Mouse (Mus musculus) liver, embryonic 16.5 days (tissue): ENCODE data around the gene Inafm1. TPM values are rescaled to one million over a fixed set of nuclear protein-coding genes. Genes with fewer than 3 reads are reported as not detected.
"Not testable (repeated sequence)": the region's sequence is repeated elsewhere in the genome, so short reads cannot be mapped to it uniquely, and the experiment has no call there.

Experiments used
- ATAC-seq: fragments of 200-750 bp; cut with Nextera tagmentation; 2 replicates; pipeline ENCODE4 v1.8.0; 2017; ENCODE audit warnings: low read depth, mild to moderate bottlenecking, moderate number of reproducible peaks, moderate library complexity
- H3K27ac ChIP-seq: fragments of 300-500 bp; sonication (generic); 2 replicates; pipeline ENCODE4 v1.5.1; 2014; ENCODE audit warnings: mild to moderate bottlenecking, low read length
- H3K27me3 ChIP-seq: fragments of 300-500 bp; sonication (generic); 2 replicates; pipeline ENCODE4 v1.6.1; 2014; ENCODE audit warnings: low read depth, low read length, mixed read lengths; ENCODE audit not compliant: control insufficient read depth, insufficient read depth
- H3K36me3 ChIP-seq: fragments of 300-500 bp; sonication (generic); 2 replicates; pipeline ENCODE4 v1.6.1; 2014; ENCODE audit warnings: mild to moderate bottlenecking; ENCODE audit not compliant: control insufficient read depth, insufficient read depth
- H3K4me1 ChIP-seq: fragments of 300-500 bp; sonication (generic); 2 replicates; pipeline ENCODE4 v1.6.1; 2014; ENCODE audit warnings: low read depth, low read length, mixed read lengths; ENCODE audit not compliant: control insufficient read depth
- H3K4me2 ChIP-seq: fragments of 300-500 bp; sonication (generic); 2 replicates; pipeline ENCODE4 v1.6.1; 2014; ENCODE audit warnings: low read depth, low read length, mixed read lengths
- H3K4me3 ChIP-seq: fragments of 300-500 bp; sonication (generic); 2 replicates; pipeline ENCODE4 v1.5.1; 2014; ENCODE audit warnings: low read depth, mild to moderate bottlenecking, low read length
- H3K9ac ChIP-seq: fragments of 300-500 bp; sonication (generic); 2 replicates; pipeline ENCODE4 v1.6.1; 2014; ENCODE audit warnings: low read depth, low read length
- H3K9me3 ChIP-seq: fragments of 300-500 bp; sonication (generic); replicated peaks from 2 replicates; pipeline ENCODE4 v1.6.1; 2016; ENCODE audit warnings: low read length; ENCODE audit not compliant: control insufficient read depth
- WGBS: fragments of 180-500 bp; shearing (Covaris S2); extraction: QIAGEN DNeasy Blood & Tissue Kit; methylation state at CpG from one replicate; pipeline ENCODE4 v1.1.7; 2014; ENCODE audit not compliant: insufficient replicate concordance; 5-methylcytosine and 5-hydroxymethylcytosine counted together
- polyA plus RNA-seq: library from polyadenylated mRNA; unstranded; fragments of >200 nt; fragmentation: Nextera tagmentation; extraction: Ambion mirVana; gene quantifications from 2 replicates; pipeline ENCODE4 v1.2.1, GENCODE M21; 2015

The Inafm1 gene
- polyA plus RNA-seq, 1 experiment from 2014 or later, result 4.4 TPM

DNA sequence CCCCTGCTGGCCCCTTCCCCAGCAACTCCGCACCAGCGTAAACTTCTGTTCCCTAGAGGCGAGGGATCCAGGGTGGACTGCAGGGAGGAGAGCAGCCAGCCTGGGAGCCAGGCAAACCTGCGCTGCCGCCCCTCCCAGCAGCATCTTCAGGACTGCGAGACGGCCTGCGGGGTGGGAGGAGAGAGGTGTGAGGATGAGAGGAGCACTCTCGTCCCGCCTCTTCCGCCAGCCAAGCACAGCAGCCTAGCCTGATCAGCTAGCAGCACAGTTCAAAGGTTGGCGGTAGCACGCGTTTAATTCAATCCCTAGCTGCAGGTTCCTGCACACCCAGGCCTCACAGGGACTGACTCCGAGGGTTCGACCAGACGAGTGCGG, 336 bp upstream of the Inafm1 start:
- Histone ChIP-seq H3K27ac (peak overlapping the region; percentile 98), H3K4me1 (peaks cover 35% of the 10 kb centered on the region), H3K27me3 (no peaks in the 10 kb centered on the region), H3K9ac (peak overlapping the region; percentile 85), H3K4me2 (peak overlapping the region; percentile 88), H3K36me3 (no peaks in the 10 kb centered on the region; the same call in none of the 2 replicates), H3K9me3 (no peaks in the 10 kb centered on the region), H3K4me3 (peak overlapping the region; percentile 82)
- ATAC-seq, result peak; percentile 81
- 1% methylated on average over 18 of the region's 18 CpGs for WGBS

DNA sequence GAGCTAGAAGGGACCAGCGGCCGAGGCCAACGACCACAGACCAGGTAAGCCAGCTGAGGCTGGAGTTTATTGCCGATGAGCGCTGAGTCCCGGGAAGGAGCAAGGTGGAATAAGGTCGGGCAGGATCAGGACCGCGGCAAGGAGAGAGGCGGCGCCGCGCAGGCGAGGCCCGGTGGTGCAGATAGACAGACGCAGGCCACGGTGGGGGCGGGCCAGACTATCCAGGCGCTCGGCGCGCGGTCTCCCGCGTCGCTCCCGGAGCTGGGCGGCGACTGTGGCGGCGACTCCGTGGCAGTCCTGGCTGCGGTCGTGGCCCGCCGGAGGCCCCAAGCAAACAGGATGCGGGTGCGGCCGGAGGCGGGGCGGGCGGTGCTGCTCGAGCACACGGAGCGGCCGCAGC, 736 bp downstream of the Inafm1 start:
- peak overlapping the region; percentile 82 for H3K4me3 ChIP-seq
- no peaks in the 10 kb centered on the region; the same call in none of the 2 replicates for H3K36me3 ChIP-seq
- peak overlapping the region; percentile 98 for H3K27ac ChIP-seq
- peaks cover 35% of the 10 kb centered on the region for H3K4me1 ChIP-seq
- H3K4me2 ChIP-seq, result peak overlapping the region; percentile 88
- under 1% methylated on average over 33 of the region's 46 CpGs for WGBS
- peak; percentile 81 for ATAC-seq
- H3K9me3 ChIP-seq, result no peaks in the 10 kb centered on the region
- no peaks in the 10 kb centered on the region for H3K27me3 ChIP-seq
- H3K9ac ChIP-seq, result peak overlapping the region; percentile 85

DNA sequence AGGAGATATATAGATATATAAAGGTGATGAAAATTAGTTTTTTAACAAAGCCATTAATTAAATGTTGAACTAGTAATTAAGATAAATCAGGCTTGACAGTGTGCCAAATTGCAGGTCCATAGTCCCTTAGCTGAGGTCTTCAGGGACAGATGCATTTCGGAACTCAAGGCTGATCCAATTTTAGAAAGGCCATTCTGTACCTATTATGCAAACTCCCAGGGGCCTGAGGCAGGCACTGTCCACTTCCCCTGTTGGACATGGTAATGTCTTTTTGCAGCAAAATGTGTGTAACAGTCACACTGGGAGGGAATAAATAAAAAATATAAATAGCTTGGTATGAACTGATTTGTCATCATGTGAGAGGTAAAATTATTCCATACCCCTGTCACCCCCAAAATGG, 2.3 kb downstream of the Inafm1 start:
- H3K36me3 ChIP-seq, result no peaks in the 10 kb centered on the region; the same call in 1 of the 2 replicates

DNA sequence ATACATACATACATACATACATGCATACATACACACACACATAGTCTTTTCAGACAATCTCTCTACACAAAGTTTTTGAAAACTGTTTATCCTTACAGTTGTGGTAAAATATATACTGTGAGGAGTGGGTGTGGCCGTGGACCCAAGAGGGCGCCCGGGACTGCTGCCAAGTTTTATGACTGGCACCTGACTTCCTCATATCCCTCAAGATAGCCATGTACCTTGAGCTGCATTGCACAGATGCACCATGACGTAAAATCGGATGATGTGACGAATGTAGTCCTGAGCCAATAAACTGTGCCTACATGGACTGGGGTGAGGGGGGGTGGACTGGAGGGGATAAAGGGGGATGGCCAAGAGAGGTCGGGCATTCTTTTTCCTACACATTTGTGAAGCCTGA, 6.8 kb downstream of the Inafm1 start:
- not testable (repeated sequence) for H3K9ac ChIP-seq, H3K36me3 ChIP-seq, H3K4me3 ChIP-seq, ATAC-seq, H3K4me1 ChIP-seq, H3K27me3 ChIP-seq, H3K9me3 ChIP-seq, H3K4me2 ChIP-seq, H3K27ac ChIP-seq
- 56% methylated on average over 7 of the region's 7 CpGs for WGBS

More for the DNA sequence above, 2.3 kb downstream of the Inafm1 start:
- no peak for ATAC-seq
- Histone ChIP-seq H3K9ac (no peak overlapping the region), H3K4me3 (no peak overlapping the region), H3K4me1 (peaks cover 33% of the 10 kb centered on the region), H3K27me3 (no peaks in the 10 kb centered on the region), H3K9me3 (no peaks in the 10 kb centered on the region), H3K27ac (no peak overlapping the region), H3K4me2 (no peak overlapping the region)
- 64% methylated on average over 1 of the region's 1 CpGs for WGBS

DNA sequence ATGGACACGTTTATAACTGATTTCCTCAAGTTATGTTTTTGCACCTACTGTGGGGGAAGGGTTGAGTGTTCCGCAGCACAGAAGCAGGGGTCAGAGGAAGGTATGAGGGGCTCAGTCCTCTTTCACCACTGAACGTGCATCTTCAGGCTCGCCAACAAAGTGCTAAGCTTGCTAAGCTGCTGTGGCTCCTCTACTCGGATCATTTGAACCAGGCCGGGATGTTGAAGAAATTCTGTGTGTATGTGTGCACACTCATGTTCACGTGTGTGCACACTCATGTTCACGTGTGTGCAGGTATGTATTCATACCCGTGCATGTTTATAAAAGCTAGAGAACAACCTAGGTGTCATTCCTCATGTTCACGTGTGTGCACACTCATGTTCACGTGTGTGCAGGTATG, 7.6 kb downstream of the Inafm1 start:
- H3K4me1 ChIP-seq, result no peaks in the 10 kb centered on the region
- H3K4me3 ChIP-seq, result no peak overlapping the region
- H3K4me2 ChIP-seq, result no peak overlapping the region
- H3K9me3 ChIP-seq, result no peaks in the 10 kb centered on the region
- WGBS, result 73% methylated on average over 11 of the region's 11 CpGs
- no peaks in the 10 kb centered on the region for H3K27me3 ChIP-seq
- no peak overlapping the region for H3K9ac ChIP-seq
- no peak overlapping the region for H3K27ac ChIP-seq
- ATAC-seq, result no peak
- H3K36me3 ChIP-seq, result no peaks in the 10 kb centered on the region

DNA sequence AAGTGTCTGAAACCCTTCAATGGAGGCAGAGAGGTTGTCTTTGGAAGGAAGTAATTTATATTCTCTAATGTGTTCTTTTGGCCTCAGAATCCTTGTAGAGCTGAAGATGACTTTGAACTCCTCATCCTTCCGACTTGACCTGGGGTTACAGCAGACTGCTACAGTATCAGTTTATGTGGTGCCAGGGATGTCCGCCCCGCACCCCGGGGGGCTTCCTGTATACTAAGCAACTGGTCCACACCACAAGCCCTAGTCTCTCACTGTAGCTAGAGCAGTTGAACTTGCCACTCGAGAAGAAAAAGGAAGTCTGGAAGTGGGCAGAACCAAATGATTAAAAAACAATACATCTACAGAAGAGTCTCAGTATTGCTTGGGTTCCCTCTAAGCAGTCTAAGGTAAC, 9.6 kb downstream of the Inafm1 start:
- Histone ChIP-seq H3K4me2 (no peak overlapping the region), H3K9me3 (no peaks in the 10 kb centered on the region), H3K27ac (no peak overlapping the region), H3K9ac (no peak overlapping the region), H3K4me3 (no peak overlapping the region), H3K36me3 (no peaks in the 10 kb centered on the region), H3K27me3 (no peaks in the 10 kb centered on the region), H3K4me1 (no peaks in the 10 kb centered on the region)
- 38% methylated on average over 5 of the region's 5 CpGs for WGBS
- ATAC-seq, result no peak

DNA sequence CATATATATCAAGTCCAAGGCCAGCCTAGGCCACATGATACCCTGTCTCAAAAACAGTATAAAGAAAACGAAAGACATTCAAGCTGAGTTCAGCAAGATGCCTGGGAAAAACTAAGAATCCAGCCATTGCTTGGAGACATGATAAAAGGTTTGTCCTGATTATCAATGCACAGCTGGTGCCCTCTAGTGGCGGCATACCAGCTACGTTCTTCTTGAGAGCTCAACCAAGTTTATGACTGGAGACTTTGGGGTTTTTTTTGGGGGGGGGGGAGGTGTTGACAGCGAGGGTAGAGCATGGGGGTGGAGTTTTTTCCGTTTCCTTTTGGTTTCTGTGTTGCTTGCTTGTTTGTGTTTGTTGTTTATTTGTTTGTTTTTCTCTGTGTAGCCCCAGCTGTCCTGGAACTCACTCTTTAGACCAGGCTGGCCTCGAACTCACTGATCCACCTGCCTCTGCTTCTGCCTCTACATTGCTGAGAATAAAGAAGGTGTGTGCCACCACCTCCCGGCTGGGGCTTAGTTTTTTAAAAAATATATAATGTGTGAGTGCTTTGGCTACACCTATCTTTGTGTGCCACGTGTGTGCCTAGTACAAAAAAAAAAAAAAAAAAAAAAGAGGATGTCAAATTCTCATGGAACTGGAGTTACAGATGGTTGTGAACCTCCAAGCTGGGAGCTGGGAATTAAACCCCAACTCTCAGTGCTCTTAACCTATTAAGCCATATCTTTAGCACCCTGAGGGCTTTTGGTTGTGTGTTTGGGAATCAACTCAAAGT, 10.2 kb downstream of the Inafm1 start:
- Histone ChIP-seq H3K9ac (no peak overlapping the region), H3K27me3 (no peaks in the 10 kb centered on the region), H3K4me1 (no peaks in the 10 kb centered on the region), H3K36me3 (no peaks in the 10 kb centered on the region), H3K4me3 (no peak overlapping the region), H3K9me3 (no peaks in the 10 kb centered on the region), H3K27ac (no peak overlapping the region), H3K4me2 (no peak overlapping the region)
- ATAC-seq, result no peak
- 17% methylated on average over 8 of the region's 8 CpGs for WGBS

DNA sequence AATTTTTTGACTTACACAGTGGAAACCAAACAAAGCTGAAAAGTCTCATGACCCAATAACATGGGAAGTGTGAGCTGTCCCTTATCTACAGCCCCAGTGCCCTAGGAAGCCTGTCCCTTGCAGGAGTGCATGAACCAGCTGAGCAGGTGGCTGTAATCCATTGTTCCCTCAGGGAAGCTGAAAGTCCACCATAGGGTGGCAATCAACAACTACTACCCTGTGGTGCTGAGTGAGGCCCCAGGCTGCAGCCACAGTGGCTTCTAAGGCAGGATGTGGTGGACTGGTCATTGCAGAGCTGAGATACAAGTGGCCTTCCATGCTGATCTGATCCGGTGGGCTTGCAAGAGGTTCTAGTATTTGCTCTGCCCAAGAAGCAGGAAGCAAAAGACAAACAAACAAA, 12.3 kb downstream of the Inafm1 start:
- peak; percentile 43; the same call in 1 of the 2 replicates for ATAC-seq
- Histone ChIP-seq H3K27ac (no peak overlapping the region), H3K4me1 (no peaks in the 10 kb centered on the region), H3K9ac (no peak overlapping the region), H3K36me3 (no peaks in the 10 kb centered on the region), H3K4me2 (no peak overlapping the region), H3K4me3 (no peak overlapping the region), H3K9me3 (no peaks in the 10 kb centered on the region), H3K27me3 (no peaks in the 10 kb centered on the region)
- WGBS, result 10% methylated on average over 1 of the region's 1 CpGs

DNA sequence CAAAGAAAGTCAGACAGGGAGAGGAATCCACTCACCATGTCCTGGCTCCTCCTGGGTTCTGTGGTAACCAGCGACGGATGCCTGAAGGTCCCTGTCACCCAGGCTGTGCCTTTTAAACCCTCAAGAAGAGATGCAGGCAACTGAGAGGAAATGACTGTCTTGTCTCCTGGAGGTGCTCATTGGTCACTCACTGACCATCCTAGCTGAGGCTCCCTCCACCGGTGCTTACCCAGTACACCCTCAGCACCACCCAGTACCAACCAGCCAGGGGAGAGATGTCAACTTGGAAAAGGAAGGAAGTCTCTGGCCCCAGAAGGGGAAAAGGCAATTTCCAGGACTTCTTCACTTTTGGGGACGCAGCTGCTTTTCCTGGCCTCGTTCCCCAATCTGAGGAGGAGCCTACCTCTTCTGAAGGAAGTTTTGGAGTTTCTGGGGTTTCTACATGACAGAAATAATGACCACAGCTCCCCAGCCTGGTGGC, 14.3 kb downstream of the Inafm1 start, which contains the start of gene C5ar1:
Gene C5ar1 (minus strand): TSS at position 431 of the 481 bp plus-strand sequence.
- H3K36me3 ChIP-seq, result no peaks in the 10 kb centered on the region
- no peak within 1 kb of the TSS for H3K4me2 ChIP-seq
- no peaks in the 10 kb centered on the region for H3K4me1 ChIP-seq
- peak within 1 kb of the TSS; percentile 0; the same call in 1 of the 2 replicates for H3K27ac ChIP-seq
- WGBS, result 40% methylated on average over 5 of the region's 5 CpGs
- ATAC-seq, result no peak
- no peak within 1 kb of the TSS; the same call in 1 of the 2 replicates for H3K4me3 ChIP-seq
- no peak within 1 kb of the TSS for H3K9ac ChIP-seq
- H3K27me3 ChIP-seq, result no peaks in the 10 kb centered on the region
- H3K9me3 ChIP-seq, result no peaks in the 10 kb centered on the region
